Mouse (Mus musculus) heart, postnatal 0 days (tissue): ENCODE data around the gene Birc6.

Source experiments
- CTCF ChIP-seq: IDR thresholded peaks from 2 replicates; pipeline ENCODE4 v1.5.1; 2016; ENCODE audit warnings: antibody characterized with exemption, control low read depth, low read depth
- EP300 ChIP-seq: IDR thresholded peaks from 2 replicates; pipeline ENCODE4 v1.6.1; 2016; ENCODE audit warnings: antibody characterized with exemption, low read depth

DNA sequence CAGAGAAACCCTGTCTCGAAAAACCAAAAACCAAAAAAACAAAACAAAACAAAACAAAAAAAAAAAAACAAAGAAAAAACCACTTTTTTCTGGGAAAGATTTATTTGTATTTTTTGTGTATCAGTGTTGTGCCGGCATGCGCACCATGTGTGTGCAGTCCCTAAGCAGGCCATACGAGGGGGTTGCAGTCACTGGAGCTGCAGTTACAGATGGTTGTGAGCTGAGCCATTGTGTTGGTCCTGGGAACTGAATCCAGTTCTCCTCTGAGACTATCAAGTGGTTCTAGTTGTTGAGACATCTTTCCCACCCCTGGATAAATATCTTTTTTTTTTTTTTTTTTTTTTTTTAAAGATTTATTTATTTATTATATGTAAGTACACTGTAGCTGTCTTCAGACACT lies 6.9 kb downstream of the Birc6 start:
- TF ChIP-seq CTCF: no peak
- no peak for TF ChIP-seq EP300
